Mouse (Mus musculus) neural tube, embryonic 14.5 days (tissue): ENCODE measurements around the gene Lrrc32. TPM values are rescaled to one million over a fixed set of nuclear protein-coding genes. Genes with fewer than 3 reads are reported as not detected.

ENCODE experiments used
- ATAC-seq: fragments of 200-750 bp; cut with Nextera tagmentation; 2 replicates; pipeline ENCODE4 v1.8.0; 2017; ENCODE audit warnings: low read depth, mild to moderate bottlenecking, moderate TSS enrichment, moderate library complexity
- H3K27ac ChIP-seq: fragments of 300-500 bp; sonication (generic); 2 replicates; pipeline ENCODE4 v1.5.1; 2014; ENCODE audit warnings: low read depth, mild to moderate bottlenecking, control low read depth, low read length, moderate library complexity, mixed read lengths
- H3K27me3 ChIP-seq: fragments of 300-500 bp; sonication (generic); 2 replicates; pipeline ENCODE4 v1.6.1; 2014; ENCODE audit warnings: low read length; ENCODE audit not compliant: control insufficient read depth, insufficient read depth
- H3K36me3 ChIP-seq: fragments of 300-500 bp; sonication (generic); 2 replicates; pipeline ENCODE4 v1.6.1; 2014; ENCODE audit warnings: low read length, mixed read lengths; ENCODE audit not compliant: control insufficient read depth, insufficient read depth
- H3K4me1 ChIP-seq: fragments of 300-500 bp; sonication (generic); 2 replicates; pipeline ENCODE4 v1.6.1; 2014; ENCODE audit warnings: low read length; ENCODE audit not compliant: control insufficient read depth, insufficient read depth
- H3K4me2 ChIP-seq: fragments of 300-500 bp; sonication (generic); 2 replicates; pipeline ENCODE4 v1.6.1; 2014; ENCODE audit warnings: mild to moderate bottlenecking, low read depth, low read length, control low read depth
- H3K4me3 ChIP-seq: fragments of 300-500 bp; sonication (generic); 2 replicates; pipeline ENCODE4 v1.5.1; 2014; ENCODE audit warnings: low read depth, low read length, control low read depth, mixed read lengths
- H3K9ac ChIP-seq: fragments of 300-500 bp; sonication (generic); replicated peaks from 2 replicates; pipeline ENCODE4 v1.6.1; 2014; ENCODE audit warnings: low read depth, mild to moderate bottlenecking, control low read depth, low read length, mixed read lengths
- H3K9me3 ChIP-seq: fragments of 300-500 bp; sonication (generic); 2 replicates; pipeline ENCODE4 v1.6.1; 2016; ENCODE audit warnings: low read length; ENCODE audit not compliant: control insufficient read depth
- WGBS: fragments of 180-500 bp; shearing (Covaris S2); extraction: QIAGEN DNeasy Blood & Tissue Kit; methylation state at CpG from one replicate; pipeline ENCODE4 v1.1.7; 2014; 5-methylcytosine and 5-hydroxymethylcytosine counted together
- polyA plus RNA-seq: library from polyadenylated mRNA; unstranded; fragments of >200 nt; fragmentation: Nextera tagmentation; extraction: Ambion mirVana; gene quantifications from 2 replicates; pipeline ENCODE4 v1.2.1, GENCODE M21; 2014

The Lrrc32 gene
- polyA plus RNA-seq, result 1.5 and 4.8 TPM in 2 replicates

- peak within 1 kb of the TSS; percentile 54 for H3K9ac ChIP-seq
- peak within 1 kb of the TSS; percentile 52 for H3K4me3 ChIP-seq
- H3K4me1 ChIP-seq, result no peaks in the 10 kb centered on the region
- H3K9me3 ChIP-seq, result no peaks in the 10 kb centered on the region
- H3K27me3 ChIP-seq, result no peaks in the 10 kb centered on the region
- peak; percentile 21; the same call in 1 of the 2 replicates for ATAC-seq
- H3K27ac ChIP-seq, result no peak within 1 kb of the TSS
- no peaks in the 10 kb centered on the region for H3K36me3 ChIP-seq
- H3K4me2 ChIP-seq, result peak within 1 kb of the TSS; percentile 73
- WGBS, result 40% methylated on average over 6 of the region's 6 CpGs
These were observed at the start of gene Lrrc32 for GRCm38 (mm10) chr7:98489131-98489530. Lrrc32 (plus strand) TSS chr7:98489283.

GRCm38 (mm10) chr7:98439956-98440466, 49.1 kb upstream of the Lrrc32 start, which contains the start of gene Gucy2d:
Gucy2d (plus strand) TSS chr7:98440416.
- no peaks in the 10 kb centered on the region for H3K27me3 ChIP-seq
- H3K4me3 ChIP-seq, result no peak within 1 kb of the TSS
- H3K9ac ChIP-seq, result no peak within 1 kb of the TSS
- WGBS, result 50% methylated on average over 10 of the region's 10 CpGs
- no peak within 1 kb of the TSS for H3K27ac ChIP-seq
- no peaks in the 10 kb centered on the region for H3K36me3 ChIP-seq
- no peak for ATAC-seq
- H3K4me2 ChIP-seq, result no peak within 1 kb of the TSS
- no peaks in the 10 kb centered on the region for H3K9me3 ChIP-seq
- H3K4me1 ChIP-seq, result no peaks in the 10 kb centered on the region

- Histone ChIP-seq H3K27ac (no peak overlapping the region), H3K27me3 (no peaks in the 10 kb centered on the region), H3K9ac (no peak overlapping the region), H3K36me3 (no peaks in the 10 kb centered on the region), H3K4me3 (no peak overlapping the region), H3K4me1 (no peaks in the 10 kb centered on the region), H3K4me2 (no peak overlapping the region), H3K9me3 (no peaks in the 10 kb centered on the region)
- ATAC-seq, result no peak
- WGBS, result 75% methylated on average over 3 of the region's 3 CpGs
These were observed 42.2 kb upstream of the Lrrc32 start for GRCm38 (mm10) chr7:98446873-98447272.

- Histone ChIP-seq H3K4me1 (no peaks in the 10 kb centered on the region), H3K9me3 (no peaks in the 10 kb centered on the region), H3K4me2 (no peak overlapping the region), H3K4me3 (no peak overlapping the region), H3K27ac (no peak overlapping the region), H3K9ac (no peak overlapping the region), H3K27me3 (no peaks in the 10 kb centered on the region), H3K36me3 (no peaks in the 10 kb centered on the region)
- no peak; the same call in 1 of the 2 replicates for ATAC-seq
- 66% methylated on average over 11 of the region's 11 CpGs for WGBS
These were observed 41.3 kb upstream of the Lrrc32 start for GRCm38 (mm10) chr7:98447585-98448308.

GRCm38 (mm10) chr7:98448309-98448630, 40.8 kb upstream of the Lrrc32 start:
- no peaks in the 10 kb centered on the region for H3K27me3 ChIP-seq
- no peak overlapping the region for H3K4me3 ChIP-seq
- no peaks in the 10 kb centered on the region for H3K4me1 ChIP-seq
- no peak overlapping the region for H3K27ac ChIP-seq
- WGBS, result 92% methylated on average over 5 of the region's 5 CpGs
- no peak overlapping the region for H3K9ac ChIP-seq
- no peak for ATAC-seq
- H3K36me3 ChIP-seq, result no peaks in the 10 kb centered on the region
- no peaks in the 10 kb centered on the region for H3K9me3 ChIP-seq
- no peak overlapping the region for H3K4me2 ChIP-seq

GRCm38 (mm10) chr7:98449696-98450095, 39.4 kb upstream of the Lrrc32 start:
- Histone ChIP-seq H3K27me3 (no peaks in the 10 kb centered on the region), H3K9ac (no peak overlapping the region), H3K36me3 (no peaks in the 10 kb centered on the region), H3K9me3 (no peaks in the 10 kb centered on the region), H3K4me3 (no peak overlapping the region), H3K4me2 (no peak overlapping the region), H3K27ac (no peak overlapping the region), H3K4me1 (no peaks in the 10 kb centered on the region)
- 85% methylated on average over 9 of the region's 9 CpGs for WGBS
- ATAC-seq, result no peak

- Histone ChIP-seq H3K4me3 (no peak overlapping the region), H3K36me3 (no peaks in the 10 kb centered on the region), H3K9ac (no peak overlapping the region), H3K27me3 (no peaks in the 10 kb centered on the region), H3K4me2 (no peak overlapping the region), H3K4me1 (no peaks in the 10 kb centered on the region), H3K27ac (no peak overlapping the region), H3K9me3 (no peaks in the 10 kb centered on the region)
- no peak for ATAC-seq
- whole genome bisulfite sequencing, result 75% methylated on average over 10 of the region's 10 CpGs
These were observed 34.5 kb upstream of the Lrrc32 start for GRCm38 (mm10) chr7:98454397-98455120.

GRCm38 (mm10) chr7:98460319-98460718, 28.8 kb upstream of the Lrrc32 start:
- Histone ChIP-seq H3K4me3 (no peak overlapping the region), H3K4me2 (no peak overlapping the region), H3K27me3 (no peaks in the 10 kb centered on the region), H3K4me1 (no peaks in the 10 kb centered on the region), H3K9ac (no peak overlapping the region), H3K36me3 (no peaks in the 10 kb centered on the region), H3K9me3 (no peaks in the 10 kb centered on the region), H3K27ac (no peak overlapping the region)
- no peak for ATAC-seq
- 66% methylated on average over 7 of the region's 7 CpGs for WGBS

GRCm38 (mm10) chr7:98469089-98469488, 20.0 kb upstream of the Lrrc32 start:
- Histone ChIP-seq H3K9me3 (no peaks in the 10 kb centered on the region), H3K27ac (no peak overlapping the region), H3K36me3 (no peaks in the 10 kb centered on the region), H3K4me3 (no peak overlapping the region), H3K4me2 (no peak overlapping the region), H3K9ac (no peak overlapping the region), H3K27me3 (no peaks in the 10 kb centered on the region), H3K4me1 (no peaks in the 10 kb centered on the region)
- WGBS, result 91% methylated on average over 3 of the region's 3 CpGs
- no peak for ATAC-seq
